Comparison of ENCODE assay signal across 8 mouse cellular contexts in the genomic region with DNA sequence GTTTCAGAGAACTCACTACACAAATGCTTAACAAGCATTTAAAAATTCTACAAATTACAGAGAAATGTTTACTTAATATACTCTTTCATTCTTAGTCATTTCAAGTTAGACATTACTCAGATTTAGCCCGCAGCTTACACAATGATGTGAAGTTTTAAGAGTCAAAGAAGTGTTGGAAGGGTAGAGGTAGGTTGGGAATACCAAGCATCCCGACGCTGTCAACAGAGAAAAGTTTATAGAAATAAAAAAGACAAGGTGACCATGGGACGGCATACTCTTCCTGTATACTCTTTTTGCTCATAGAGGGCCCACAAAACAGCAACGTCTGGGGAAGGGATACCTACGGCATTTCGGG. TPM values are rescaled to one million over a fixed set of nuclear protein-coding genes. Genes with fewer than 3 reads are reported as not detected.
DNase-seq lines count a peak whose midpoint lies in the region; ATAC-seq and TF ChIP-seq lines count a peak whose summit lies in the region.

No protein-coding gene starts in this region.

- H3K4me1 ChIP-seq in kidney, adult 2 months (ENCODE audit: control insufficient read depth, insufficient read depth, low read length): no peaks in the 10 kb centered on the region
- no peaks in the 10 kb centered on the region for H3K4me1 ChIP-seq in brown adipose tissue, adult 24 weeks (ENCODE audit: control insufficient read depth, insufficient read depth, insufficient read length, low read length)
- H3K4me1 ChIP-seq in hindbrain, embryonic 15.5 days (replicated peaks): peaks cover 7% of the 10 kb centered on the region; the same call in 1 of the 2 replicates
- H3K4me1 ChIP-seq in midbrain, embryonic 14.5 days (ENCODE audit: control insufficient read depth, insufficient read depth, low read length): 0 out of 2 replicates have a peak, but pooled peaks cover 14% of the 10 kb centered on the region

- no peak for TF ChIP-seq CTCF in kidney, adult 2 months (conservative IDR thresholded peaks at IDR 0.05; ENCODE audit: insufficient read depth, insufficient read length, low read depth, low read length)

- no peaks in the 10 kb centered on the region for H3K36me3 ChIP-seq in kidney, adult 2 months (ENCODE audit: control insufficient read depth, insufficient read depth, low read length)
- no peaks in the 10 kb centered on the region for H3K36me3 ChIP-seq in hindbrain, embryonic 15.5 days
- H3K36me3 ChIP-seq in midbrain, embryonic 14.5 days (ENCODE audit: control insufficient read depth, insufficient read depth, low read length): no peaks in the 10 kb centered on the region

- peak; percentile 63 for ATAC-seq in hindbrain, embryonic 15.5 days (ENCODE audit: low FRiP score, low read depth)
- ATAC-seq in midbrain, embryonic 14.5 days (ENCODE audit: low FRiP score, low TSS enrichment): peak; percentile 44; the same call in 1 of the 2 replicates

- WGBS in kidney, adult 2 months: 0% methylated on average over 7 of the region's 7 CpGs
- 0% methylated on average over 7 of the region's 7 CpGs for WGBS in hindbrain, embryonic 15.5 days
- WGBS in midbrain, embryonic 14.5 days: 1% methylated on average over 7 of the region's 7 CpGs

- no peak for DNase-seq in kidney, adult 2 months
- DNase-seq in kidney, adult 18-20 months: no peak
- no peak for DNase-seq in midbrain, embryonic 14.5 days
- DNase-seq in ovary, adult 18-20 months (ENCODE audit: low spot score): no peak
- no peak for DNase-seq in cerebellum, postnatal 4 days (ENCODE audit: low spot score in 2 of 2)
- DNase-seq in left cerebral cortex, postnatal 36 days (ENCODE audit: low spot score in 2 of 2): no peak

- peak overlapping the region; percentile 84 for H3K9ac ChIP-seq in hindbrain, embryonic 15.5 days
- peak overlapping the region; percentile 88 for H3K9ac ChIP-seq in midbrain, embryonic 14.5 days (replicated peaks; ENCODE audit: low read length)

- H3K27ac ChIP-seq in kidney, adult 2 months (ENCODE audit: insufficient read depth, low read depth, low read length): no peak overlapping the region; the same call in 1 of the 2 replicates
- no peak overlapping the region for H3K27ac ChIP-seq in brown adipose tissue, adult 24 weeks (replicated peaks; ENCODE audit: low read depth, low read length)
- H3K27ac ChIP-seq in hindbrain, embryonic 15.5 days (replicated peaks): peak overlapping the region; percentile 98
- H3K27ac ChIP-seq in midbrain, embryonic 14.5 days (replicated peaks; ENCODE audit: low read depth, low read length): peak overlapping the region; percentile 97

- TF ChIP-seq POLR2A in kidney, adult 2 months (IDR thresholded peaks at IDR 0.05; ENCODE audit: low read depth, low read length): no peak

- H3K4me2 ChIP-seq in hindbrain, embryonic 15.5 days: peak overlapping the region; percentile 67
- H3K4me2 ChIP-seq in midbrain, embryonic 14.5 days (ENCODE audit: low read length): peak overlapping the region; percentile 75

- no peaks in the 10 kb centered on the region for H3K27me3 ChIP-seq in kidney, adult 2 months (replicated peaks; ENCODE audit: control insufficient read depth, insufficient read depth, low read length)
- no peaks in the 10 kb centered on the region for H3K27me3 ChIP-seq in hindbrain, embryonic 15.5 days
- no peaks in the 10 kb centered on the region for H3K27me3 ChIP-seq in midbrain, embryonic 14.5 days (ENCODE audit: control insufficient read depth, insufficient read depth, low read length)

- H3K9me3 ChIP-seq in hindbrain, embryonic 15.5 days: no peaks in the 10 kb centered on the region
- H3K9me3 ChIP-seq in midbrain, embryonic 14.5 days (ENCODE audit: control insufficient read depth, low read length): no peaks in the 10 kb centered on the region

- peak overlapping the region; percentile 97 for H3K4me3 ChIP-seq in kidney, adult 2 months (ENCODE audit: insufficient read depth, low read depth, low read length)
- H3K4me3 ChIP-seq in brown adipose tissue, adult 24 weeks (ENCODE audit: insufficient read depth, low read depth, low read length): peak overlapping the region; percentile 85
- H3K4me3 ChIP-seq in hindbrain, embryonic 15.5 days: peak overlapping the region; percentile 67
- H3K4me3 ChIP-seq in midbrain, embryonic 14.5 days (replicated peaks; ENCODE audit: low read depth, low read length): peak overlapping the region; percentile 73

- intact Hi-C loops in left cerebral cortex, postnatal 36 days (cut with DNase I): no loop called here

RNA-seq across cellular contexts. Expression of a gene that starts 0.3 kb away (rescaled TPM):
- polyA plus RNA-seq in kidney, adult 2 months (2012; rRNA removed): 1.7 and 1.8 TPM in 2 replicates
- 2.2 and 3.1 TPM in 2 replicates for polyA plus RNA-seq in brown adipose tissue, adult 24 weeks (2012; ENCODE audit: insufficient read depth, insufficient read length, missing spikeins)
- 11.9 and 12.2 TPM in 2 replicates for polyA plus RNA-seq in hindbrain, embryonic 15.5 days (2015; fragmentation: Nextera tagmentation; extraction: Ambion mirVana)
- polyA plus RNA-seq in midbrain, embryonic 14.5 days (2014; fragmentation: Nextera tagmentation; extraction: Ambion mirVana): 16.2 and 20.1 TPM in 2 replicates
- total RNA-seq in left cerebral cortex, postnatal 36 days (2021): 1 to 10 TPM; 6.5 to 7.3 TPM

Comparison
In these comparisons a context has a peak if more than half of its experiments do, and no peak if none do; other contexts are left out.
1. H3K27ac ChIP-seq: peak in hindbrain, embryonic 15.5 days (single experiment) and midbrain, embryonic 14.5 days (single experiment); none in kidney, adult 2 months (single experiment) and brown adipose tissue, adult 24 weeks (single experiment).
2. Peak in every context shown above with its lines, with median percentiles within 50 percentile points of each other: H3K4me3 ChIP-seq.